Mouse (Mus musculus) liver, embryonic 15.5 days (tissue): Measurements from ENCODE around the gene Suclg1. TPM values are rescaled to one million over a fixed set of nuclear protein-coding genes. Genes with fewer than 3 reads are reported as not detected.

Experiments
- ATAC-seq: fragments of 200-750 bp; cut with Nextera tagmentation; 2 replicates; pipeline ENCODE4 v1.8.0; 2017; ENCODE audit warnings: moderate number of reproducible peaks, mild to moderate bottlenecking, moderate library complexity; ENCODE audit not compliant: insufficient read depth
- H3K27ac ChIP-seq: fragments of 300-500 bp; sonication (generic); replicated peaks from 2 replicates; pipeline ENCODE4 v1.5.1; 2015; ENCODE audit warnings: mild to moderate bottlenecking, inconsistent platforms
- H3K27me3 ChIP-seq: fragments of 300-500 bp; sonication (generic); 2 replicates; pipeline ENCODE4 v1.6.1; 2015; ENCODE audit warnings: mild to moderate bottlenecking, inconsistent platforms
- H3K36me3 ChIP-seq: fragments of 300-500 bp; sonication (generic); replicated peaks from 2 replicates; pipeline ENCODE4 v1.6.1; 2015; ENCODE audit warnings: moderate library complexity, mild to moderate bottlenecking, inconsistent platforms
- H3K4me1 ChIP-seq: fragments of 300-500 bp; sonication (generic); replicated peaks from 2 replicates; pipeline ENCODE4 v1.6.1; 2015; ENCODE audit warnings: inconsistent platforms
- H3K4me2 ChIP-seq: fragments of 300-500 bp; sonication (generic); 2 replicates; pipeline ENCODE4 v1.6.1; 2015; ENCODE audit warnings: moderate library complexity, mild to moderate bottlenecking, inconsistent platforms
- H3K4me3 ChIP-seq: fragments of 300-500 bp; sonication (generic); replicated peaks from 2 replicates; pipeline ENCODE4 v1.5.1; 2015; ENCODE audit warnings: mild to moderate bottlenecking, inconsistent platforms
- H3K9ac ChIP-seq: fragments of 300-500 bp; sonication (generic); 2 replicates; pipeline ENCODE4 v1.6.1; 2015; ENCODE audit warnings: moderate library complexity, mild to moderate bottlenecking, inconsistent platforms
- H3K9me3 ChIP-seq: fragments of 300-500 bp; sonication (generic); replicated peaks from 2 replicates; pipeline ENCODE4 v1.6.1; 2016; ENCODE audit warnings: inconsistent platforms
- WGBS: fragments of 180-500 bp; shearing (Covaris S2); methylation state at CpG from one replicate; pipeline ENCODE4 v1.1.7; 2015; ENCODE audit warnings: mixed read lengths; ENCODE audit not compliant: insufficient replicate concordance; 5-methylcytosine and 5-hydroxymethylcytosine counted together
- polyA plus RNA-seq: library from polyadenylated mRNA; unstranded; fragments of >200 nt; fragmentation: Nextera tagmentation; extraction: Ambion mirVana; gene quantifications from 2 replicates; pipeline ENCODE4 v1.2.1, GENCODE M21; 2015

Suclg1 gene
- polyA plus RNA-seq, 1 experiment from 2014 or later, result 130 TPM

- WGBS, result 76% methylated on average over 5 of the region's 5 CpGs
- H3K36me3 ChIP-seq, result peaks cover 57% of the 10 kb centered on the region
- H3K4me2 ChIP-seq, result no peak overlapping the region
Measured at GRCm38 (mm10) chr6:73275002-73275401, 26.8 kb downstream of the Suclg1 start.

DNA sequence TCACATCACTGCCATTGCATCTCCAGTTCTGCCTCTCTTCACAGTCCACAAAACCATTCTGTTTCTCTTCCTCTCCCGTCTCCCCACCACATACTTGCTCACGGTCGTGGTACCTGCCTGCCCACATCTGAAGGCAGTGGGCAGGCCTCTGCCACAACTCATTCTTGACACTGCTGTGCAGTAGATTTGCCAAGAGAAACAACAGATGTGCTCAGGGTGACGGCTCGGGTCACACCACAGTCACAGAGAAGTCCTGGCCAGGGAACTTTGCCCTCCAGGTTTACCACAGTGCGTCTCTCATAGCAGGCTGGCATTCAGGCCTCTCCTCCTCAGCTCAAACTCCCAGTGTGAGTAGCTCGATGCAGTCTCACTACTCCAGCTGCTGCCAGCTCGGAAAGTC, 31.5 kb downstream of the Suclg1 start:
- no peaks in the 10 kb centered on the region for H3K9me3 ChIP-seq
- no peaks in the 10 kb centered on the region for H3K4me1 ChIP-seq
- H3K27me3 ChIP-seq, result no peaks in the 10 kb centered on the region
- peaks cover 19% of the 10 kb centered on the region for H3K36me3 ChIP-seq
- no peak overlapping the region for H3K4me3 ChIP-seq
- H3K9ac ChIP-seq, result no peak overlapping the region
- ATAC-seq, result no peak
- H3K27ac ChIP-seq, result no peak overlapping the region
- WGBS, result 59% methylated on average over 8 of the region's 8 CpGs
- H3K4me2 ChIP-seq, result no peak overlapping the region

More at GRCm38 (mm10) chr6:73275002-73275401, 26.8 kb downstream of the Suclg1 start:
- Histone ChIP-seq H3K9me3 (no peaks in the 10 kb centered on the region), H3K27ac (no peak overlapping the region), H3K9ac (no peak overlapping the region), H3K27me3 (no peaks in the 10 kb centered on the region), H3K4me3 (no peak overlapping the region), H3K4me1 (no peaks in the 10 kb centered on the region)
- no peak for ATAC-seq

DNA sequence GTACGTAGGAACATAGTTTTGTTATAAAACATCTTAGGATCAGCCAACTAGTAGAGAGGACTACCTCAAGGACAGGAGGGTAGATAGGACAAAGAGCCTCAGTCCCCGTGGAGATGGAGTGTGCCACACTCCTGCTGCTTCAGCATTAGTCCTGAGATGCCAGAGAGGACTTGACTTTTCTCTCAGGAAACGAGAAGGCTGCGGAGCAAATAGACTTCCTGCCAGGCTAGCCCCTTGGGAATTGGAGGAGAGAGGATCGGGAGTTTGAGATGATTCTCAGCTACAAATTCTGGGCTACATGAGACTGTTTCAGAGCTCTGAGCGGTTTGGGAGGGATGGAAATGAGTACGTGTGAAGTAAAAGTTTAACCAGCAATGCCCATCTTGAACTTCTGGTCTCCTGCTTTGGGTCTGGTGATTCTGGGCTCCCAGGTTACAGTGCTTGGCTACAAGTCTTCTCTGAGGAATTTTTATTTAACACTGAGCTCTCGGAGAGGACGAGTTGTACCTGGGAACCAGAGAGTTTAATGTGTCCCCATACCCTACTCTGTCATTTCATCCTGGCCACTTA, 32.4 kb downstream of the Suclg1 start:
- Histone ChIP-seq H3K4me2 (no peak overlapping the region), H3K9ac (no peak overlapping the region), H3K27ac (no peak overlapping the region), H3K27me3 (no peaks in the 10 kb centered on the region), H3K9me3 (no peaks in the 10 kb centered on the region), H3K4me1 (no peaks in the 10 kb centered on the region), H3K36me3 (peaks cover 9% of the 10 kb centered on the region), H3K4me3 (no peak overlapping the region)
- no peak for ATAC-seq
- WGBS, result 60% methylated on average over 9 of the region's 9 CpGs

DNA sequence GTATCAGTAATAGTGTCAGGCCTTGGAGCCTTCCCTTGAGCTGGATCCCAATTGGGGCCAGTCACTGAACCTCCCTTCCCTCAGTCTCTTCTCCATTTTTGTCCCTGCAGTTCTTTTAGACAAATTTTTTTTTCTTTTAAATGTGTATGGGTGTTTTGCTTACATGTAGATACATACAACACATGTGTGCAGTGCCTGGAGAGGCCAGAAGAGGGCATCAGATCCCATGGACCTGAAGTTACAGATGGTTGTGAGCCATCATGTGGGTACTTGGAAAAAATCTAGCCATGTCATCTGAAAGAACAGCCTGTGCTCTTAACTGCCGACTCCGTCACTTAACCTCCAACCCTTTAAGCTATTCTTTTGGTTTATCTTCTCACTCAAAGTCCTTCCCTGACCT, 38.1 kb downstream of the Suclg1 start:
- Histone ChIP-seq H3K4me2 (no peak overlapping the region), H3K4me1 (no peaks in the 10 kb centered on the region), H3K27me3 (no peaks in the 10 kb centered on the region), H3K36me3 (no peaks in the 10 kb centered on the region), H3K9ac (no peak overlapping the region), H3K9me3 (no peaks in the 10 kb centered on the region), H3K27ac (no peak overlapping the region), H3K4me3 (no peak overlapping the region)
- ATAC-seq, result no peak
- WGBS, result 82% methylated on average over 2 of the region's 2 CpGs

DNA sequence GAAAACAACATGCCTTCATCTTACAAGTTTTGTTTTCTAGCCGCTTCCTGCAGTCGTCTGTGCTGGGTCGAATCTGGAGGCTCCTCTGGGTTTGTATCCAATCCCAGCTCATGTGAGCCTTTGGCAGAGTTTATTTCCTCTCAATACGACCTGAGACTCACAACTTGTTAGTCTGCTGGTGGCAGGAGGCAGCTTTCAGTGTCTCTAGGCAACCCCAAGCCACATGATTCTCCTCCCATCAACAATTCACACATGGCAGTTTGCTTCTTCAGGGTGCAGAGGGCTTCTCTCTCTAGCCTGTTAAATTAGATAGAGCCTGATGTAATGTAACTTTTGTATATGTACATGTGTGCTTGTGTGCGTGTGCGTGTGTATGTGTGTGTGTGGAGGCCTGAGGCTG, 58.7 kb downstream of the Suclg1 start:
- no peaks in the 10 kb centered on the region for H3K36me3 ChIP-seq
- H3K27ac ChIP-seq, result no peak overlapping the region
- ATAC-seq, result no peak
- H3K4me2 ChIP-seq, result no peak overlapping the region
- no peaks in the 10 kb centered on the region for H3K9me3 ChIP-seq
- H3K4me1 ChIP-seq, result no peaks in the 10 kb centered on the region
- H3K4me3 ChIP-seq, result no peak overlapping the region
- H3K27me3 ChIP-seq, result no peaks in the 10 kb centered on the region
- 45% methylated on average over 6 of the region's 6 CpGs for WGBS
- H3K9ac ChIP-seq, result no peak overlapping the region

DNA sequence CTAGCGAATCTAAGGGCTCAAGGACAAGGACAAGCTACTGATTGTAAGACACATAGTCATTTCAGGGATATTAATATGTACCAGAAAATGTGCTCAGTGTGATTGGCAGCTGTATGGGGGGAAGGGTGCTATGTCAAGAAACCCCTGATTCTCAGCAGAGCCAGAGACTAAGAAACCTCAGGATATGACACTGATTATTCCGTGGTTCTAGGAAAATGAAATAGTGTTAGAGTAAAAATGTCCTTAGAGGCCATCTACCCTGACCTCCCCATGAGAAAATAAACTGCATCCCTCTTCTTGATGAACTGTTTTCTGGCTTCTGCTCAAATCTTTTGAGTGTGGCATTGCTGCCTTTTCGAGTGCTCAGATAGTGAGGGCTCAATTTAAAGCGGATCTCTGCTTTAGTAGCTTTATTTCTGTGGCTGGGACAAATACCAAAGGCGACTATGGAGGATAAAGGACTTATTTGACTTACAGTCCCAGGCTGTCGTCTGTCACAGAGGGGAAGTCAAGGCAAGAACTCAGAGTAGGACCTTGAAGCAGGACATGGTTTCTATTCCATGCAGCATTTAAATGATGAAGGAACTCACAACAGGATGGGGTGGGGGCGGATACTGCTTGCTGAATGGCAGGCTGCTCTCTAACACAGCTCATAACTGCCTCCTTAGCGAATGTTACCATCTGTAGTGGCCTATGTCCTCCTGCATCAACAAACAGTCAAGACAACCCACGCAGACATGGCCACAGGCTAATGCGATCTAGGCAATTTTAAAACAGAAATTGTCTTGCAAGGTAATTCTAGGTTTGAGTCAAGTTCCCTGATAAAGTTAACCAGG, 60.7 kb downstream of the Suclg1 start:
- WGBS, result 57% methylated on average over 10 of the region's 10 CpGs
- no peak overlapping the region for H3K4me3 ChIP-seq
- H3K27ac ChIP-seq, result no peak overlapping the region
- no peak overlapping the region for H3K9ac ChIP-seq
- H3K27me3 ChIP-seq, result no peaks in the 10 kb centered on the region
- no peaks in the 10 kb centered on the region for H3K9me3 ChIP-seq
- no peak for ATAC-seq
- no peaks in the 10 kb centered on the region for H3K36me3 ChIP-seq
- no peaks in the 10 kb centered on the region for H3K4me1 ChIP-seq
- H3K4me2 ChIP-seq, result no peak overlapping the region

GRCm38 (mm10) chr6:73311335-73311734, 63.2 kb downstream of the Suclg1 start:
- Histone ChIP-seq H3K4me2 (no peak overlapping the region), H3K9ac (no peak overlapping the region), H3K4me1 (no peaks in the 10 kb centered on the region), H3K27ac (no peak overlapping the region), H3K36me3 (no peaks in the 10 kb centered on the region), H3K27me3 (no peaks in the 10 kb centered on the region), H3K4me3 (no peak overlapping the region), H3K9me3 (no peaks in the 10 kb centered on the region)
- 50% methylated on average over 6 of the region's 6 CpGs for WGBS
- no peak for ATAC-seq

DNA sequence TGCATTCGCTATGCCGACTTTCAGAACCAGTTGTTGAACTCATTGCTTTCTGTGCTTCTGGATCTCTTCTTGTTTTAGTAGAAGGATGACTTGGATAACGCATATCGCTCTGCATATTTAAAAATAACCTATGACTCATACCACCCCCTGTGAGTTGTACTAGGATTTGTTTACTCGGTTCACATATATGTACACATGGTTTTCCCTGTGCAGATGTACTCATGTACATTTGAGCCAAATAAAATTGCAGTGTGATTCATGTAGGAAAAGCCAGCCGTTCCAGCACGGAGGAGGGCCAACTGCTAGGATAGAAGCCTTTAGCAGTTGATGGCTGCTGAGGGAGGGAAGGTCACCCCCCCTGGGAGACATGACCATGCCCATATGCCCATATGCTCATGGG, 63.6 kb downstream of the Suclg1 start:
- H3K36me3 ChIP-seq, result no peaks in the 10 kb centered on the region
- no peak overlapping the region for H3K9ac ChIP-seq
- no peaks in the 10 kb centered on the region for H3K27me3 ChIP-seq
- H3K4me3 ChIP-seq, result no peak overlapping the region
- no peak overlapping the region for H3K27ac ChIP-seq
- no peaks in the 10 kb centered on the region for H3K9me3 ChIP-seq
- no peak overlapping the region for H3K4me2 ChIP-seq
- WGBS, result 71% methylated on average over 7 of the region's 7 CpGs
- H3K4me1 ChIP-seq, result no peaks in the 10 kb centered on the region
- ATAC-seq, result no peak

GRCm38 (mm10) chr6:73314923-73315603, 66.9 kb downstream of the Suclg1 start:
- Histone ChIP-seq H3K9me3 (no peaks in the 10 kb centered on the region), H3K4me1 (no peaks in the 10 kb centered on the region), H3K4me2 (peak overlapping the region; percentile 55), H3K9ac (no peak overlapping the region), H3K4me3 (peak overlapping the region; percentile 33), H3K27me3 (no peaks in the 10 kb centered on the region), H3K36me3 (no peaks in the 10 kb centered on the region), H3K27ac (no peak overlapping the region)
- 4% methylated on average over 17 of the region's 17 CpGs for WGBS
- ATAC-seq, result no peak

DNA sequence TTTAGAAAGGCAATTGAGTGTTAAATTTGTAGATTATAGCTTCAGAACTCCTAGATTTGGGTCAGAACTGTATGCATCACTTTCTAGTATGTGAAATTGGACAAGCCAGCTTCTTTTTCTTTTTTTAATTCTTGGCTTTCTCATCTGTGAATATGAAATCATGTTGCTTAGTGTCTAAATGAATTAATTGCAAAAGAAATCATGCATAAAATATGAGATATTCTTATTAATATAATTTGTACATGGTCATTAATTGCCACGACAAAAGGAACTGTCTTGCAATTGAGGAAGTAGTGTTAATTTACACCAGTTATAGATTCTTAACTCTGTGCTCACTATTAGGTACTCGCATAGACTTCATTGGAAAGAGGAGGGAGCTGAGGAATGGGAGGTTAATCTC, 74.1 kb downstream of the Suclg1 start:
- no peak for ATAC-seq
- H3K36me3 ChIP-seq, result no peaks in the 10 kb centered on the region
- no peaks in the 10 kb centered on the region for H3K4me1 ChIP-seq
- no peak overlapping the region for H3K9ac ChIP-seq
- H3K4me2 ChIP-seq, result no peak overlapping the region
- H3K4me3 ChIP-seq, result no peak overlapping the region
- WGBS, result 40% methylated on average over 2 of the region's 2 CpGs
- no peak overlapping the region for H3K27ac ChIP-seq
- no peaks in the 10 kb centered on the region for H3K27me3 ChIP-seq
- no peaks in the 10 kb centered on the region for H3K9me3 ChIP-seq
